Mouse (Mus musculus) heart, embryonic 13.5 days (tissue): Measurements from ENCODE around the gene Cggbp1. TPM values are rescaled to one million over a fixed set of nuclear protein-coding genes. Genes with fewer than 3 reads are reported as not detected.
A peak's percentile ranks its signal among the peaks of the same experiment; 100 is the strongest.

Source experiments
- ATAC-seq: fragments of 200-750 bp; cut with Nextera tagmentation; 2 replicates; pipeline ENCODE4 v1.8.0; 2017; ENCODE audit warnings: moderate TSS enrichment; ENCODE audit not compliant: insufficient number of reproducible peaks, low FRiP score, low TSS enrichment; ENCODE audit errors: extremely low read depth
- H3K27ac ChIP-seq: fragments of 300-500 bp; sonication (generic); replicated peaks from 2 replicates; pipeline ENCODE4 v1.5.1; 2015; ENCODE audit warnings: moderate library complexity, mild to moderate bottlenecking, inconsistent platforms
- H3K27me3 ChIP-seq: fragments of 300-500 bp; sonication (generic); replicated peaks from 2 replicates; pipeline ENCODE4 v1.6.1; 2015; ENCODE audit warnings: mild to moderate bottlenecking, inconsistent platforms
- H3K36me3 ChIP-seq: fragments of 300-500 bp; sonication (generic); 2 replicates; pipeline ENCODE4 v1.6.1; 2015; ENCODE audit warnings: mild to moderate bottlenecking, inconsistent platforms
- H3K4me1 ChIP-seq: fragments of 300-500 bp; sonication (generic); 2 replicates; pipeline ENCODE4 v1.6.1; 2015; ENCODE audit warnings: inconsistent platforms
- H3K4me2 ChIP-seq: fragments of 300-500 bp; sonication (generic); 2 replicates; pipeline ENCODE4 v1.6.1; 2015; ENCODE audit warnings: inconsistent platforms, mild to moderate bottlenecking, moderate library complexity
- H3K4me3 ChIP-seq: fragments of 300-500 bp; sonication (generic); 2 replicates; pipeline ENCODE4 v1.5.1; 2015; ENCODE audit warnings: moderate library complexity, mild to moderate bottlenecking, inconsistent platforms
- H3K9ac ChIP-seq: fragments of 300-500 bp; sonication (generic); 2 replicates; pipeline ENCODE4 v1.6.1; 2015; ENCODE audit warnings: inconsistent platforms, mild to moderate bottlenecking, moderate library complexity
- H3K9me3 ChIP-seq: fragments of 300-500 bp; sonication (generic); 2 replicates; pipeline ENCODE4 v1.6.1; 2016; ENCODE audit warnings: inconsistent platforms
- WGBS: fragments of 180-500 bp; shearing (Covaris S2); methylation state at CpG from one replicate; pipeline ENCODE4 v1.1.7; 2015; ENCODE audit warnings: mixed read lengths; 5-methylcytosine and 5-hydroxymethylcytosine counted together
- polyA plus RNA-seq: library from polyadenylated mRNA; unstranded; fragments of >200 nt; fragmentation: Nextera tagmentation; extraction: Ambion mirVana; gene quantifications from 2 replicates; pipeline ENCODE4 v1.2.1, GENCODE M21; 2015

Gene Cggbp1
- polyA plus RNA-seq = 42.7 and 44.0 TPM in 2 replicates

DNA sequence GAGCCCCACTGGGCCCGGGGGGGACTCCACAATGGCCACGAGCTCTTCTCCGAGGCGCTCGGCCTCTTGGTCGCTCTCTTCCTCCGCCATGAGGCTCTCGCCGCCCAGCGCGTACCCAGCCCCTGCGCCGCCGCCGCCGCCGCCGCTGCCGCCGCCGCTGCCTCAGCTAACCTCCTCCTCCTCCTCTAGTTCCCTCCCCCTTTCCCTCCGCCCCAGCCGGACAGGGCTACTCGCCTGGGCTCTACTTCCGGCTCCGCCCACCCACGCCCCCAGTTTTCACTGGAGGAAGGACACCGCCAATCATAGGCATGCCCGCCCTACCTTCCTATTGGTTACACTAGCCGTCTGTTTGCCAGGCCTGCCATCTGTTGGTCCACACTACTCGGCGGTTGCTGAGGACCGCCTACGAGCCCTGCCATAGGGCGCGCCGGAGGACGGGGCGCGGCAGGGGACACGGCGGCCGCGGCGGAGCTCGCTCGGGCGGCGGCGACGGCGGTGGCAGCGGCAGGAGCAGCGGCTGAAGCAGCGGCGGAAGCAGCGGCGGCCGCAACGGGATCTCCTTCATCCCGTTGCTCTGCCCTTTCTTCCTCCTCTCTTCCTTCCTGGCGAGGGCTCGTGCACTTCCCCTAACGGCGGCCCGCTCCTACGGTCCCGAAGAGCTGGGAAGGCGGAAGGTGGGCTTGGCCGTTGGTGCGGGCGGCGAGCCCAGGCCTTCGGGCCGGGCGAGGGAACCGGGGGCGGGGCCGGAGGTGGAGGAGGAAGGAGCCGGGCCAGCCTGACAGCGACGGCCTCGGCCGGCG is at the start of gene Cggbp1, which contains the start of gene Zfp654:
Gene Cggbp1, plus strand, starts transcription at position 434 of the 800 bp plus-strand sequence.
Gene Zfp654, minus strand, starts transcription at position 90 of the 800 bp plus-strand sequence.
- H3K9me3 ChIP-seq = no peaks in the 10 kb centered on the region
- WGBS = under 1% methylated on average over 82 of the region's 85 CpGs
- peak within 1 kb of the TSS; percentile 97 for H3K9ac ChIP-seq
- H3K27me3 ChIP-seq = no peaks in the 10 kb centered on the region
- peak within 1 kb of the TSS; percentile 99 for H3K27ac ChIP-seq
- H3K4me3 ChIP-seq = peak within 1 kb of the TSS; percentile 95
- peaks cover 29% of the 10 kb centered on the region for H3K4me1 ChIP-seq
- H3K36me3 ChIP-seq = peaks cover 27% of the 10 kb centered on the region
- peak; percentile 98 for ATAC-seq
- H3K4me2 ChIP-seq = peak within 1 kb of the TSS; percentile 88

DNA sequence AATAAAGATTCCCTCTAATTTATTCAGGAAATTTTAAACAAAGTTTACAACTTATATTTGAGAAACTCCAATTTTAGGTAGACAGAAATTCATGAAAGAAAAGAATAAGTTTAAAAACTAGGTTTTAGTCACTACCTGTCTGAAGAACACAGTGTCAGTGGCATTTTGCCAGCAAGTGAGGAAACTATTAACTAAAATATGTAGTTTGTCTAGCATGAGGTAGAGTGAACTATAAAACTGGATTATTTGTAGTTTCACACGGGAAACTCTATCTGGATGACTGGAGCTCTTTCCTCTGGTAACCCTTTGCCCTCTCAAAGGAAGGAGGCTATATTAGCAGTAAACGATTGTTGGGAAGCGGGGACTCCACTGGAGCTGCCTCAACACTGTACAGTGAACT is 48.8 kb upstream of the Cggbp1 start:
- no peak overlapping the region for H3K4me3 ChIP-seq
- 82% methylated on average over 3 of the region's 3 CpGs for WGBS
- H3K36me3 ChIP-seq = peaks cover 22% of the 10 kb centered on the region
- H3K27ac ChIP-seq = no peak overlapping the region
- H3K9me3 ChIP-seq = no peaks in the 10 kb centered on the region
- H3K4me2 ChIP-seq = no peak overlapping the region
- H3K27me3 ChIP-seq = no peaks in the 10 kb centered on the region
- no peak overlapping the region for H3K9ac ChIP-seq
- no peaks in the 10 kb centered on the region for H3K4me1 ChIP-seq
- ATAC-seq = no peak

DNA sequence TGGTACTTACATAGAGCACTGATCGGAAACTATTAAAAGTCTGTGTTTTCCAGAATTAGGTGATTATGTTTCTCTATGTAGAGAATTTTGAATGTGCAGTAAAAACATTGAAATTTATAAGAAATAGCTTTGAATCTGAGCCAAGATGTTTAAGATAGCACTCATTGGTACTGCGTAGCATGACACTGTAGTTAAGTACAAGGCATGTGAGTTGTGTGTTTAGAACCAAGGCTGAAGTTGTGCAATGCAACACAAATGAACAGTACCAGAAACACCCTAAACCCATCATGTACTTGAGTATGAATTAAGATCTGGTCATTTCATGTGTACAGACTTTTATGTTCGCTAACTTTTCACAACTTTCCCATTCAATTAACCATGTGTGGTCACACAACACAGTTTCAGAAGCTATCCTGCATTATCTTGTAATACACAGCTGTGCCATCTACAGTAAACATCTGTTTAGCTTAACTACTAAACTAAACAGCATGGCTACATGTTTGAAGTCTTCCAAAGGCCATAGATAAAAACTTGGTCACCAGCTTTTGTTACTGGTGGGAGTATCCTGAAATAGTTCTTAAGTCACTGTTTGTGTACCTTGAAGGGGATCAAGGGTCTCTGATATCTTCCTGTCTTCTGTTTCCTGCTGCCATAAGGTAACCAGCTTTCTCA is 34.6 kb upstream of the Cggbp1 start:
- H3K9ac ChIP-seq = no peak overlapping the region
- no peak overlapping the region for H3K4me3 ChIP-seq
- no peaks in the 10 kb centered on the region for H3K9me3 ChIP-seq
- H3K27me3 ChIP-seq = no peaks in the 10 kb centered on the region
- WGBS = 92% methylated on average over 3 of the region's 3 CpGs
- no peaks in the 10 kb centered on the region for H3K4me1 ChIP-seq
- no peak for ATAC-seq
- no peak overlapping the region for H3K27ac ChIP-seq
- H3K4me2 ChIP-seq = no peak overlapping the region
- peaks cover 20% of the 10 kb centered on the region for H3K36me3 ChIP-seq

DNA sequence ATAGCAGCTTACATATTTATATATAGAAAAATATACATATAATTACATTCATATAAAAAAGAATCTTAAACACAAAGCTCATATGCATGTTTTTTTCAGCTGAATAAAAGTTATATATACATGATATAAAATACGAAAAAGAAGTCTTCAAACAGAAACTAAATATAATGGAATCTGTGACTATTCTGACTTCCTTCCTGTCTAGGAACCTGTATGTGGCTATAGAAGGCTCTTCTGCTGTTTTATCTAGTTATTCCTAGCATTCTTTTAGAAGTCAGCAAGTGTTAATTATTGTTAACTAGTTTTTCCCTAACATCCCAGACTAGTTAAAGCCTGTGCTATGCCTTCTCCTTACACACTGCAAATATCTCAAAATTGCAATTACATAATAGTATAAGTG is 27.9 kb upstream of the Cggbp1 start:
- no peak overlapping the region for H3K9ac ChIP-seq
- no peak for ATAC-seq
- H3K4me1 ChIP-seq = no peaks in the 10 kb centered on the region
- no peaks in the 10 kb centered on the region for H3K27me3 ChIP-seq
- H3K27ac ChIP-seq = no peak overlapping the region
- H3K36me3 ChIP-seq = peaks cover 31% of the 10 kb centered on the region
- H3K4me3 ChIP-seq = no peak overlapping the region
- H3K4me2 ChIP-seq = no peak overlapping the region
- 85% methylated on average over 1 of the region's 1 CpGs for WGBS
- H3K9me3 ChIP-seq = no peaks in the 10 kb centered on the region

DNA sequence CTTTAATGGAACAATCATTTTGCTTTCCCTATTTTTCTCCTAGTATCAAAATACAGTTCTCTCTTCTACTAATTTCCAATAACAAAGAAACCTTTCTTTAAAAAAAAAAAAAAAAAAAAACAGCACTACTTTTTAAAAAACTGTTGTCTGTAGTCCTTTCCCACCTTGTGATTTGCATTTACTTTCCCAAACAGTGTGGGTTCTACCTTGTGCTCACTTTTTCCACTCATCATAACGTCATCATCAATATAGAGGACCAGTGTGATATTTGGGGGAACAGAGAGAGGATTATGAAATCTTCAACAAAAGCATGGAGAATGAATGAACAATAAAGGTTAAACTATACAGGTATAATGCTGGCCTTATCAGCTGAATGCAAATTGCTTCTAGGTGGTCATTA is 27.3 kb upstream of the Cggbp1 start:
- 88% methylated on average over 1 of the region's 1 CpGs for WGBS

DNA sequence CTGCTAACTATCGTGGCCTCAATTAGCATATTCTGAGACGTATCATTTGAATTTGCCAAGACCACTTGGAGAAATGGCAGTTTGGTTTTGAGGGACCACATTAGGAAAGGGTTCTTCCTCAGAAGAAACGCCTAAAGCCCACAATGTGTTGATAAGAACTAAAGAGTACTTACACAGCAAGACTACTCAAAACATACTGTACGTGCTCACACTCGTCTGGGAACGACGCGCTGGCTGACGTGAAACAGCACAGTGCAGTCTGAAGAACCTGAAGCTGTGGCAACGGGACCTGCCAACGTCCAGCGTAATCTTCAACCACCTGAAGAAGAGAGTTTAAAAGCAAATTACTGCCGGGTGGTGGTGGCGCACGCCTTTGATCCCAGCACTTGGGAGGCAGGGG is 21.5 kb upstream of the Cggbp1 start:
- no peaks in the 10 kb centered on the region for H3K9me3 ChIP-seq
- no peak for ATAC-seq
- no peaks in the 10 kb centered on the region for H3K4me1 ChIP-seq
- no peaks in the 10 kb centered on the region for H3K27me3 ChIP-seq
- no peak overlapping the region for H3K4me2 ChIP-seq
- H3K36me3 ChIP-seq = peaks cover 33% of the 10 kb centered on the region
- WGBS = 63% methylated on average over 15 of the region's 15 CpGs
- H3K27ac ChIP-seq = no peak overlapping the region
- H3K9ac ChIP-seq = no peak overlapping the region
- H3K4me3 ChIP-seq = no peak overlapping the region

More for the DNA sequence above, 27.3 kb upstream of the Cggbp1 start:
- Histone ChIP-seq H3K9me3 (no peaks in the 10 kb centered on the region), H3K27me3 (no peaks in the 10 kb centered on the region), H3K4me3 (no peak overlapping the region), H3K27ac (no peak overlapping the region), H3K36me3 (peaks cover 33% of the 10 kb centered on the region), H3K4me1 (no peaks in the 10 kb centered on the region), H3K9ac (no peak overlapping the region), H3K4me2 (no peak overlapping the region)
- ATAC-seq = no peak

DNA sequence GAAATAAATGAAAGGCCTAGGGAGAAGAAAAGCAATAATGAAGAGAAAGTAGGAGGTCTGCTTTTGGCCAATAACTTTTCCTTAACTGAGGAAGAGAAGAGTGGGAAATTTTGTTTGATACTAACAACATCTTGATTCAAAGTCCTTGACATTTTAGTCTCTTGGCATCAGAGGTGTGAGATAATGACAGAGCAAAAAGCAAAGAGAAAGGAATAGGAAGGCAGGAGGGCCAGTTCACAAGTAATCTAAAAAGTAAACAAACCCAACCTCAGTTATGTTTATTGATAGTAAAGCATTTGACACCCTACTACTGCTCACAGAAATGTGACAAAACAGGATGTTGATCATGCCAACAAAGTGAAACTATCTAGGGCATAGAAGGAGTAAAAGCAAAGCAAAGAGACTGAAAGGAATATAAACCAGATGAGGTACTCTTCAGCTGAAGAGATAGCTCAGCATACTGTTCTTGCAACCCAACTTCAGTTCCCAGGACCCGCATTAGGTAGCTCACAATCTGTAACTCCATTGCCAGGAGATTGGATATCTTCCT is 15.7 kb upstream of the Cggbp1 start:
- ATAC-seq = no peak
- WGBS = 55% methylated on average over 1 of the region's 1 CpGs
- no peak overlapping the region for H3K27ac ChIP-seq

DNA sequence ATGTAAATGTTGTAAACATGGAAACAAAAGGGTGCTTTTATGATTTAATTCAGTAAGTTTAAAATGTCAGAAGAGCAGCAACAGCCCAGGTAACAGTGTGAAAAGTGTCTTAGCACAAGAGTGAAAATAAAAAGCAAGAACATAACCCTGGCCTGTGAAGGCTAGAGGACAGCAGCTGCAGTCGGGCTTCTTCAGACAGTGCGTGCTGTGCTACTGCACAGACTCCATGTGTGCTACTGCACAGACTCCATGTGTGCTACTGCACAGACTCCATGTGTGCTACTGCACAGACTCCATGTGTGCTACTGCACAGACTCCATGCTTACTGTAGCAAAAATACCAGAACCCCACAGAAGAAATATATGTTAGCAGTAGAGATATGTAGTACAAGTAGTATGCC is 15.1 kb upstream of the Cggbp1 start:
- Histone ChIP-seq H3K9me3 (no peaks in the 10 kb centered on the region), H3K4me1 (peaks cover 14% of the 10 kb centered on the region), H3K36me3 (no peaks in the 10 kb centered on the region), H3K4me3 (no peak overlapping the region), H3K4me2 (no peak overlapping the region), H3K27ac (no peak overlapping the region), H3K27me3 (no peaks in the 10 kb centered on the region), H3K9ac (no peak overlapping the region)
- no peak for ATAC-seq
- 75% methylated on average over 2 of the region's 2 CpGs for WGBS

More for the DNA sequence above, 15.7 kb upstream of the Cggbp1 start:
- Histone ChIP-seq H3K27me3 (no peaks in the 10 kb centered on the region), H3K9me3 (no peaks in the 10 kb centered on the region), H3K4me1 (peaks cover 10% of the 10 kb centered on the region), H3K4me3 (no peak overlapping the region), H3K4me2 (no peak overlapping the region), H3K36me3 (no peaks in the 10 kb centered on the region), H3K9ac (no peak overlapping the region)

DNA sequence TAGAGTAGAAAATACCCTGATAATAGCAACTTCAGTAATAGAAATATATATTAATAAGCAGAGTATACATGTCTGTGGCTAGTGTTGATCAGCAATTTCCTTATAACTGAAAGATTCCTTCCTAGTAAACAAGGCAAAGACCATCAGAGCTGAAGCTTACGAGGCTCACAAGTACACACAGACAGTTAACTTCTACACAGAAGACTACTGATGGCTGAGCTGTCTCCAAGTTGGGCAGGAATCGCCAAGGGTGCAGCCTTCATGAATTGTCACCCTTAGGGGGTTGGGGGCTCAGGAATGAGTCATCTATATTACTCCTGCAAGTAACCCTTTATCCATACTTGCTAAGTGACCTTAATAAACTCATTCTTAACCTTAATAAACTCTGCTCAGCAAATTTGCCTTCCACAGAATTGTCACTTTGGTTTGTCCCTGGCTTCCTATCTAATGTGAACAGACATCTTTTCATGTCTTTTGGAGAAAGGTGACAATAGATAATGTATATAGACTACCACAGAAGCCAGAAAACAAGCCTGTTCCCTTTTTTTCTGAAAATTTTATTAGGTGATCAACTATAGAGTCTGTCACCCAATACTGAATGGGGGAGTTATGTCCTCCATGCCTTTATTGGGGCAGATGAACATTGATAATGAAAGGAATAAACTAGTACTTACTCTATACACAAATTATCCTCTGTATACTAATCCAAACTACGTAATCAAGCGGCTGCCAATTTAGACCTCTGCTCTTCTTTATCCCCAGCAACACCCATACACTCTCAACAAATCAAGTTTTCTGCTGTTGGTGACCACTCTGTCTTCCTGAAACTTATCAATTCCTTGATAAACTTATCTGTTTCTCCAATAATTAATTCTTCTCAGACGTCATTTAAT is 10.1 kb upstream of the Cggbp1 start:
- Histone ChIP-seq H3K9me3 (no peaks in the 10 kb centered on the region), H3K27ac (no peak overlapping the region), H3K4me1 (peaks cover 8% of the 10 kb centered on the region), H3K36me3 (no peaks in the 10 kb centered on the region), H3K9ac (no peak overlapping the region), H3K4me3 (no peak overlapping the region), H3K4me2 (no peak overlapping the region), H3K27me3 (no peaks in the 10 kb centered on the region)
- WGBS = 76% methylated on average over 5 of the region's 5 CpGs
- no peak for ATAC-seq

DNA sequence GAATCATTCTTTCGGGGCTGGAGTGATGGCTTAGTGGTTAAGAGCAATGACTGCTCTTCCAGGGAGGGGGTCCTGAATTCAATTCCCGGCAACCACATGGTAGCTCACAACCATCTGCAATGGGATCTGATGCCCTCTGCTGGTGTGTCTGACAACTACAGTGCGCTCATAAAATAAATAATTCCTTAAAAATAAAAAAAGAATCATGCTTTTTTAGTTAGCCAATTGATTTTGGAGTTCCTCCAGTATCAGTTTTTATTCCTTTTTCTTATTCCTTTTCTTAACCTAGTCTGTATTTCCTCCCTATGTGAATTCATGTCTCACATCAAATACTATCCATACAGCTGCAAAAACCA is 9.4 kb upstream of the Cggbp1 start:
- Histone ChIP-seq H3K27ac (no peak overlapping the region), H3K9ac (no peak overlapping the region), H3K4me1 (peaks cover 6% of the 10 kb centered on the region), H3K4me3 (no peak overlapping the region), H3K27me3 (no peaks in the 10 kb centered on the region), H3K4me2 (no peak overlapping the region), H3K9me3 (no peaks in the 10 kb centered on the region), H3K36me3 (no peaks in the 10 kb centered on the region)
- ATAC-seq = no peak
- 91% methylated on average over 3 of the region's 3 CpGs for WGBS

DNA sequence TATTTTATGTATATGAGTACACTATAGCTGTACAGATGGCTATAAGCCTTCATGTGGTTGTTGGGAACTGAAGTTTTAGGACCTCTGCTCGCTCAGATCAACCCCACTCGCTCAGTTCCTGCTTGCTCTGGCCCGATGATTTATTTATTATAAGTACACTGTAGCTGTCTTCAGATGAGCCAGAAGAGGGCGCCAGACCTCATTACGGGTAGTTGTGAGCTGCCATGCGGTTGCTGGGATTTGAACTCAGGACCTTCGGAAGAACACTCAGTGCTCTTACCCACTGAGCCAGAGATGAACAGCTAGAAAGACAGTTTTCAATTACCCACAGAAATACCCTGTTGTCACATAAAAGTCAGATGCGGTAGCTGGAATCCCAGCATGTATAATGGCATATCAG is 5.8 kb upstream of the Cggbp1 start:
- no peak overlapping the region for H3K9ac ChIP-seq
- no peaks in the 10 kb centered on the region for H3K36me3 ChIP-seq
- 87% methylated on average over 8 of the region's 8 CpGs for WGBS
- H3K4me3 ChIP-seq = no peak overlapping the region
- no peaks in the 10 kb centered on the region for H3K9me3 ChIP-seq
- H3K27me3 ChIP-seq = no peaks in the 10 kb centered on the region
- peaks cover 14% of the 10 kb centered on the region for H3K4me1 ChIP-seq
- no peak overlapping the region for H3K4me2 ChIP-seq
- no peak for ATAC-seq
- H3K27ac ChIP-seq = no peak overlapping the region
